Mouse (Mus musculus): ENCODE results near the gene Naaladl2. TPM values are rescaled to one million over a fixed set of nuclear protein-coding genes. Genes with fewer than 3 reads are reported as not detected.

Gene Naaladl2
- polyA plus RNA-seq, 1 experiment from 2014 or later, result 0.23 TPM

GRCm38 (mm10) chr3:24668052-24668916, 475.8 kb downstream of the Naaladl2 start:
- H3K27ac ChIP-seq, result no peak overlapping the region
- ATAC-seq (ENCODE audit: low read depth), result no peak
- H3K4me3 ChIP-seq (replicated peaks), result no peak overlapping the region

DNA sequence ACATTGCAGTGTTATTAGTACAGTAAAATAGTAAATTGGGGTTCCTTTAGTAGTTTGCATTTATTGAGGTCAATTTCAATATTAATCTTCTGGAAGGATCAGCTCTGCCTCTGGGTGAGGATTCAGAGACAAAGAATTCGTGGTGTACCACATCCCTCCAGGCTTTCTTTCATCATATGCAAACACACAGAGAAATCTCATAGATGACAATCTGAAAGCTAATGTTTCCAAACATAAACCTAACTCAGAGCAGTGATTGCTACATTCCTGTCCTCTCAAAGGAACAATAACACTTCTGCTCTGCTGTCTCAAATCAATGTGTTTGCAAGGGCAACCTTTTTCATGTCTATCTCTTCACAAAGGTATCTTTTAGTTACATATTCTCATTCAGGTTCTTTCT, 478.7 kb downstream of the Naaladl2 start:
- Histone ChIP-seq H3K36me3 (no peaks in the 10 kb centered on the region), H3K4me1 (replicated peaks) (no peaks in the 10 kb centered on the region), H3K9ac (no peak overlapping the region), H3K9me3 (replicated peaks) (no peaks in the 10 kb centered on the region), H3K27me3 (no peaks in the 10 kb centered on the region), H3K4me2 (no peak overlapping the region), H3K4me3 (replicated peaks) (no peak overlapping the region), H3K27ac (no peak overlapping the region)
- DNase-seq (no peak), ATAC-seq (ENCODE audit: low read depth) (no peak)
- 40% methylated on average over 1 of the region's 1 CpGs for WGBS (ENCODE audit: insufficient replicate concordance)

More at GRCm38 (mm10) chr3:24668052-24668916, 475.8 kb downstream of the Naaladl2 start:
- no peaks in the 10 kb centered on the region for H3K36me3 ChIP-seq
- no peaks in the 10 kb centered on the region for H3K9me3 ChIP-seq (replicated peaks)
- H3K4me1 ChIP-seq (replicated peaks), result no peaks in the 10 kb centered on the region
- no peak overlapping the region for H3K9ac ChIP-seq
- H3K27me3 ChIP-seq, result no peaks in the 10 kb centered on the region
- 54% methylated on average over 3 of the region's 3 CpGs for WGBS (ENCODE audit: insufficient replicate concordance)
- no peak for DNase-seq
- H3K4me2 ChIP-seq, result no peak overlapping the region

- H3K36me3 ChIP-seq, result no peaks in the 10 kb centered on the region
- DNase-seq (no peak), ATAC-seq (ENCODE audit: low read depth) (no peak)
- H3K9me3 ChIP-seq (replicated peaks), result no peaks in the 10 kb centered on the region
- no peak overlapping the region for H3K27ac ChIP-seq
- H3K4me3 ChIP-seq (replicated peaks), result no peak overlapping the region
- no peaks in the 10 kb centered on the region for H3K27me3 ChIP-seq
- no peak overlapping the region for H3K9ac ChIP-seq
- H3K4me1 ChIP-seq (replicated peaks), result no peaks in the 10 kb centered on the region
- H3K4me2 ChIP-seq, result no peak overlapping the region
These were observed 480.3 kb downstream of the Naaladl2 start for GRCm38 (mm10) chr3:24663749-24664148.

DNA sequence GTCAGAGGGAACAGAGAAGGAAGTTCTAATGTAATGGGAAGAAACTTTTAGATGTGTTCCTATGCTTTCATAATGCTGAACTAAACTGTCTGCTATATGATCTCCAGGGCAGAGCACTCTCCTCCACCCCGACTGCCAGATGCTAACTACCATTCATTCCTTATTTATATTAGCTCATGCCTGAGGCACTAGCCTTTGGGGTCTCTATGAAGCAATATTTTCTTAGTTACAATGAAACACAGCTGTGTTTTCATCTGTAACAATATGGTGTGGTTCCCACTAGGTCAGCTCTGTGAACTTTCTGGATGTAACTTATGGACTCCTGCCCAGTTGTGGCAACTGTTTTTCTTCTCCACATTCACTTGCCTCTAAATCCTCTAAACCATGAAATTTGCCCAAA, 514.0 kb downstream of the Naaladl2 start:
- Histone ChIP-seq H3K36me3 (no peaks in the 10 kb centered on the region), H3K4me2 (no peak overlapping the region), H3K4me1 (replicated peaks) (no peaks in the 10 kb centered on the region), H3K9ac (no peak overlapping the region), H3K9me3 (replicated peaks) (no peaks in the 10 kb centered on the region), H3K27ac (no peak overlapping the region), H3K4me3 (replicated peaks) (no peak overlapping the region), H3K27me3 (no peaks in the 10 kb centered on the region)
- no peak for ATAC-seq (ENCODE audit: low read depth)
- no peak for DNase-seq
- WGBS (ENCODE audit: insufficient replicate concordance), result 43% methylated on average over 1 of the region's 1 CpGs

DNA sequence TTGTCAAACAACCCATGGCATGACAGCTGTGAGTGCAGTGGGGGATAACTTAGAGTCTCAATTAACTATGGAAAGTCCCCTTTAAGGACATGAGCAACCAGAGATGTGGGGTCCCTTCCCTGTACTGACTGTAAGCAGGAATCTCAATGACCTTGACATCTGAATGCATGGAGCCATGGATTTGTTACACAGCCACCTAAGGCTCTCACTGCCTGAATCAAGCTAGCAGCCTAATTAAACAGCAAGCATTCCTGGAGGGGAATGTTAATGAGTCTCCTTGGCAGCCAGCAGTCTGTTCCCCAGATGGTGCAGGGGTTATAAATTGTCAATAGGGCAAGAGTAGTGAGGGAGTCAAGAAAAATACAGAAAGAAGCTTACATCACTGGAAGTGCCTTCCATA, 538.6 kb downstream of the Naaladl2 start:
- Histone ChIP-seq H3K36me3 (no peaks in the 10 kb centered on the region), H3K4me1 (replicated peaks) (no peaks in the 10 kb centered on the region), H3K27ac (no peak overlapping the region), H3K27me3 (no peaks in the 10 kb centered on the region), H3K9ac (no peak overlapping the region), H3K4me3 (replicated peaks) (no peak overlapping the region), H3K4me2 (no peak overlapping the region), H3K9me3 (replicated peaks) (no peaks in the 10 kb centered on the region)
- no peak for DNase-seq
- no peak for ATAC-seq (ENCODE audit: low read depth)

DNA sequence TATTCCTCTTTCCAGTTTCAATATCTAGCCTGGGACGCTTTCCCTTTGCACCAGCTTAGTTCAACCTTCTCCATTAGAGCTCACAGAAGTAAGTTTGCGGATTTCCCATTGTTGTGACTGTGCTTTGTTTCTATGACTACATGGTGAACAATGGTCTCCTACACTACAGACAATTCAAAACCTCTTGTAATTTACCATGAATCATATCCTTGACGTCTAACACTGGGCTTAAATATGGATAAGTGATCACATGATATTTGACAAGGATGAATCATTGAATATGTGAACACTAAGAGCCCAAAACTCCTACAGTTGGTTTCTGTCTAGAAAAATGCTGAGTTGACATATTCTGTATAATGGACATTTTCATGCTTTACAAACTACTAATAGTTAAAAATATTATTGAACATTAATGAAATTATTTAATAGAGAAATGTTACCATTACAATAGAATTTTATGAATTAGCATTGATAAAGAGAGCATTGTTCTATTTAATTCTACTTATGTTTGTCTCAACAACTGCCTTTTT, 539.2 kb downstream of the Naaladl2 start:
- no peaks in the 10 kb centered on the region for H3K27me3 ChIP-seq
- H3K4me3 ChIP-seq (replicated peaks), result no peak overlapping the region
- ATAC-seq (ENCODE audit: low read depth), result no peak
- H3K4me2 ChIP-seq, result no peak overlapping the region
- no peaks in the 10 kb centered on the region for H3K9me3 ChIP-seq (replicated peaks)
- WGBS (ENCODE audit: insufficient replicate concordance), result 57% methylated on average over 3 of the region's 3 CpGs
- H3K9ac ChIP-seq, result no peak overlapping the region
- no peak for DNase-seq
- H3K36me3 ChIP-seq, result no peaks in the 10 kb centered on the region
- no peak overlapping the region for H3K27ac ChIP-seq
- no peaks in the 10 kb centered on the region for H3K4me1 ChIP-seq (replicated peaks)

- ATAC-seq (ENCODE audit: low read depth) (no peak), DNase-seq (no peak)
- H3K4me3 ChIP-seq (replicated peaks), result no peak overlapping the region
- no peak overlapping the region for H3K27ac ChIP-seq
- no peak overlapping the region for H3K4me2 ChIP-seq
- 59% methylated on average over 2 of the region's 2 CpGs for WGBS (ENCODE audit: insufficient replicate concordance)
- H3K9ac ChIP-seq, result no peak overlapping the region
- H3K9me3 ChIP-seq (replicated peaks), result no peaks in the 10 kb centered on the region
- H3K4me1 ChIP-seq (replicated peaks), result no peaks in the 10 kb centered on the region
- H3K27me3 ChIP-seq, result no peaks in the 10 kb centered on the region
- no peaks in the 10 kb centered on the region for H3K36me3 ChIP-seq
These were observed 548.6 kb downstream of the Naaladl2 start for GRCm38 (mm10) chr3:24595447-24595846.

GRCm38 (mm10) chr3:24556617-24557016, 587.4 kb downstream of the Naaladl2 start:
- Histone ChIP-seq H3K27ac (no peak overlapping the region), H3K9me3 (replicated peaks) (no peaks in the 10 kb centered on the region), H3K27me3 (no peaks in the 10 kb centered on the region), H3K4me1 (replicated peaks) (no peaks in the 10 kb centered on the region), H3K4me3 (replicated peaks) (no peak overlapping the region), H3K36me3 (no peaks in the 10 kb centered on the region), H3K4me2 (no peak overlapping the region), H3K9ac (no peak overlapping the region)
- ATAC-seq (ENCODE audit: low read depth) (no peak), DNase-seq (no peak)
- 35% methylated on average over 1 of the region's 1 CpGs for WGBS (ENCODE audit: insufficient replicate concordance)

- Histone ChIP-seq H3K27me3 (no peaks in the 10 kb centered on the region), H3K27ac (no peak overlapping the region), H3K4me1 (replicated peaks) (no peaks in the 10 kb centered on the region), H3K9me3 (replicated peaks) (no peaks in the 10 kb centered on the region), H3K4me3 (replicated peaks) (no peak overlapping the region), H3K4me2 (no peak overlapping the region), H3K36me3 (no peaks in the 10 kb centered on the region), H3K9ac (no peak overlapping the region)
- WGBS (ENCODE audit: insufficient replicate concordance), result 49% methylated on average over 5 of the region's 5 CpGs
- DNase-seq, result no peak
- ATAC-seq (ENCODE audit: low read depth), result no peak
These were observed 590.4 kb downstream of the Naaladl2 start for GRCm38 (mm10) chr3:24553701-24554100.

DNA sequence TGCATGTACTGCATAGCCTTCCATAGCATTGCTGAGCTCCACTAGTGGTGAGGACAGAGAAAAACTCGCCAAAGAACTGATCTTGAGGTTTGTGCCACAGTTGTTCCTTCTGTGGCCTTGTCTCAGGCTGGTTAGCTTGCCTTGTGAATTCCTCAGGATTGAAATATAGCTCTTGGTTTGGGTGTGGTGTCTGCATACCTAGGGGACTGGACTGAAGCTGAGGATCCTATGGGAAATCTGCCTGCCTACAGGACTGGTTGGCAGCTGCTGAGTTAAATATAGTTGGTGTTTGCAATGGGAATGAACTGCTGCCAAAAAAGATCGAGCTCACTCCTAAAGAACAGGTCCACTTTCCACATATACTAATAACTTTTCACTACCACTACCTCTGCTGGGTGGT, 591.4 kb downstream of the Naaladl2 start:
- no peak overlapping the region for H3K9ac ChIP-seq
- H3K4me2 ChIP-seq, result no peak overlapping the region
- no peaks in the 10 kb centered on the region for H3K36me3 ChIP-seq
- no peak overlapping the region for H3K27ac ChIP-seq
- ATAC-seq (ENCODE audit: low read depth), result no peak
- no peaks in the 10 kb centered on the region for H3K9me3 ChIP-seq (replicated peaks)
- no peak overlapping the region for H3K4me3 ChIP-seq (replicated peaks)
- H3K4me1 ChIP-seq (replicated peaks), result no peaks in the 10 kb centered on the region
- 35% methylated on average over 2 of the region's 2 CpGs for WGBS (ENCODE audit: insufficient replicate concordance)
- no peak for DNase-seq
- no peaks in the 10 kb centered on the region for H3K27me3 ChIP-seq

DNA sequence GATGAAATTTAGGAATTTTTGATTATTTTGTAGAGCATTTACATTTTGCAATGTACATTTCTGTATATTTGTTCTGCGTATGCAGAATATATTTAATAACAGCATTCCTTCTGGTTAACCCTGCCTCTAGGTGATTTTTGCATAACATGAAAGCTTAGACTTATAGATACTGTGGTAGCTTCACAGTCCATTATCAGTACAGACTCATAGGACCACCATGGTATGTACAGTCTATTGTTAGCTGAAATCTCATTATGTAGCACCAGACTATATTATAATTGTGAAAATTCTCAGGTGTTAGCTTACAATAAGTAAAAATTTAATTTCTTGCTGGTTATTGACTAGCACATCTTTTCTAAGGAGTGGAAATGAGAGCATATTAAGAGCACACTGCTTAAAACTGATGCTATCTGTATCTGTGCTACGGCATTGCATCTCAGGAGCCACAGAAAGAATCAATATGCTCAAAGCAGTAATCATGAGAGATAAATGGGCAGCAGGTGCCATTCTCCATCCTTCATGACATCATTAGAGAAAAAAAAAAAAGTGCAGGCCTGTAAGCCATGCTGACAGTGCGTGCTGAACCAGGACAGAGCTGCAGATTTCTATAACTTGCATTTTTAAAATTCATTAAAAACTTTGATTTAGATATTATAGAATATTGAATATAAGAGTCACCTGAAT, 610.1 kb downstream of the Naaladl2 start:
- Histone ChIP-seq H3K4me3 (replicated peaks) (no peak overlapping the region), H3K27ac (no peak overlapping the region), H3K9ac (no peak overlapping the region), H3K9me3 (replicated peaks) (no peaks in the 10 kb centered on the region), H3K27me3 (no peaks in the 10 kb centered on the region), H3K4me2 (no peak overlapping the region), H3K36me3 (no peaks in the 10 kb centered on the region), H3K4me1 (replicated peaks) (no peaks in the 10 kb centered on the region)
- WGBS (ENCODE audit: insufficient replicate concordance), result 60% methylated on average over 3 of the region's 3 CpGs
- no peak for DNase-seq
- ATAC-seq (ENCODE audit: low read depth), result no peak

DNA sequence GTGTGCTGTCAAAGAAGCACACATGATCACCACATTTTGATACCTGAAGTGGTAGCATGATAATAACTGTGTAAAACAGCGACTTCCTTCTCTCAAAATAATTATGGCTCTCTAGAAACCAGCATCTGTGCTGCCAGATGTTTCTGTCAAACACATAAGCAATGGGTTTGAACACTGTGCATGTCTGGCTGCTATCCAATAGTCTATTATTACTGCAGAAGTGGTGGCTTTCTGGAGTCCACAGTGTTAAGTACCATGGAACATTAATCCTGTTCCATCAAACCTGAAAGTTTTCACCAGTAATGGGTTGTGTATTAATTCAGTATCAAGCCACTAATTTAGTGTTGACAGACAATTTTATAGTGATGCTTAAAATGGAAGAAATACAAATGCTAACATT, 629.1 kb downstream of the Naaladl2 start:
- Histone ChIP-seq H3K4me1 (replicated peaks) (no peaks in the 10 kb centered on the region), H3K9ac (no peak overlapping the region), H3K4me2 (no peak overlapping the region), H3K27me3 (no peaks in the 10 kb centered on the region), H3K4me3 (replicated peaks) (no peak overlapping the region), H3K36me3 (no peaks in the 10 kb centered on the region), H3K9me3 (replicated peaks) (no peaks in the 10 kb centered on the region), H3K27ac (no peak overlapping the region)
- ATAC-seq (ENCODE audit: low read depth) (no peak), DNase-seq (no peak)
- 28% methylated on average over 1 of the region's 1 CpGs for WGBS (ENCODE audit: insufficient replicate concordance)
